Mouse (Mus musculus) CD4-positive, CD25-positive, alpha-beta regulatory T cell, adult 2 months (primary cell): ENCODE data around the gene Slc51b.

Experiments used
- DNase-seq: peaks from one replicate; pipeline ENCODE4 v3.0.0-alpha.2; 2012; ENCODE audit warnings: low read depth, low spot score

Gene Slc51b

GRCm38 (mm10) chr9:65374468-65375162 lies 48.1 kb downstream of the Slc51b start:
- no peak for DNase-seq

- DNase-seq: peak; percentile 33
Observed at GRCm38 (mm10) chr9:65372449-65372848, 50.3 kb downstream of the Slc51b start.

GRCm38 (mm10) chr9:65371756-65372155 lies 51.0 kb downstream of the Slc51b start:
- no peak for DNase-seq

- no peak for DNase-seq
Observed at GRCm38 (mm10) chr9:65365721-65366120, 57.0 kb downstream of the Slc51b start.

GRCm38 (mm10) chr9:65363684-65364083 lies 59.1 kb downstream of the Slc51b start:
- no peak for DNase-seq
